Mouse (Mus musculus): ENCODE results near the gene Ndufa8. TPM values are rescaled to one million over a fixed set of nuclear protein-coding genes. Genes with fewer than 3 reads are reported as not detected.

Ndufa8 gene
- polyA plus RNA-seq (2015; fragmentation: Illumina TruSeq; extraction: RNeasy Lipid Tissue Mini Kit (QIAGEN cat#74804); ENCODE audit: insufficient read depth, low read depth, low replicate concordance) = 24.8 TPM

DNA sequence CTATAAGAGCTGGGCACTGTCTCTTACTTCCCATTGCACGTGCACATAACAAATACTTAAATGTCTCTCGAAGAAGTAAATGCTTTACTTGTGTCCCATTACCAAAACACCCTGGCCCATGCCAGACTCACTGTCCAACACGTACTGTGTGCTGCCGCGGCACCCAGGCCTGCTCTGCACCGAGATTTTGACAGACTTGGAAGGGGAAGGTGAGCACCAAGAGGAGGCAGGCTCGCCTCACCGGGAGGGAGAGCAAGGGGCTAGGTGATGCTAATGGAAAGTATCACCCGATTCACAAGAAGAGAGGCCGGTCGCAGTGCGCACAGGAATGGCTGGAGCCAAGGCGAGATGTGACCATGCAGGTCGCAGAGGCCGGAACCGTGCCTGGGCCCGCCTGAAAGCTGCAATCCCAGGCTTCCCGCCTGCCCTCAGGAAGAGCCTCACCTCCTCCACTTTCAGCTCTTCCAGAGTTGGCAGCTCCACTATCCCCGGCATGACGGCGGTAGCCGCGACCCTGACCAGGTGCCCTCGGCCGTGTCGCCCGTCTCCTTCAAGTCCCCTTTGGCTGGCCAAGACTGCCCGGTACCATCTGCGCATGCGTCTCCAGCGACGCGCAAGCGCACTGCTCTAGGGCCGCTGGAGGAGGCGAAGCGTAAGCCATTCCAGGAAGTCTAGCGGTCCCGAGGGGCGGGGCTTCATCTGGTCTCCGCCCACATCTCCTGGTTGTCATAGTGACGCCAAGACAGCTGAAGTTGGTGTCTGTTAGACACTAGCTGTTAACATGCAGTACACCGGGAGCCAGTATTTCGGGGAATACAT is at the start of gene Ndufa8, which contains the start of gene Morn5:
Gene Ndufa8, minus strand, starts transcription at position 659 of the 819 bp plus-strand sequence.
Gene Morn5, plus strand, starts transcription at position 711 of the 819 bp plus-strand sequence.

Other genes with a start within 250 kb of the Ndufa8 start
- gene Ttll11, start 69.5 kb downstream of the Ndufa8 start, polyA plus RNA-seq (2015; fragmentation: Illumina TruSeq; extraction: RNeasy Lipid Tissue Mini Kit (QIAGEN cat#74804); ENCODE audit: insufficient read depth, low read depth, low replicate concordance) = not detected
- gene Morn5, start 52 bp upstream of the Ndufa8 start, polyA plus RNA-seq (2015; fragmentation: Illumina TruSeq; extraction: RNeasy Lipid Tissue Mini Kit (QIAGEN cat#74804); ENCODE audit: insufficient read depth, low read depth, low replicate concordance) = not detected
- gene Lhx6, start 56.0 kb upstream of the Ndufa8 start, polyA plus RNA-seq (2015; fragmentation: Illumina TruSeq; extraction: RNeasy Lipid Tissue Mini Kit (QIAGEN cat#74804); ENCODE audit: insufficient read depth, low read depth, low replicate concordance) = 3.2 TPM
- 3.9 TPM for gene Mrrf, start 87.0 kb upstream of the Ndufa8 start, polyA plus RNA-seq (2015; fragmentation: Illumina TruSeq; extraction: RNeasy Lipid Tissue Mini Kit (QIAGEN cat#74804); ENCODE audit: insufficient read depth, low read depth, low replicate concordance)
- 7.5 TPM for gene Rbm18, start 87.4 kb upstream of the Ndufa8 start, polyA plus RNA-seq (2015; fragmentation: Illumina TruSeq; extraction: RNeasy Lipid Tissue Mini Kit (QIAGEN cat#74804); ENCODE audit: insufficient read depth, low read depth, low replicate concordance)
- gene Ptgs1, start 181.0 kb upstream of the Ndufa8 start, polyA plus RNA-seq (2015; fragmentation: Illumina TruSeq; extraction: RNeasy Lipid Tissue Mini Kit (QIAGEN cat#74804); ENCODE audit: insufficient read depth, low read depth, low replicate concordance) = 13.4 TPM

Data from pancreas, adult 10 weeks (tissue).